Mouse (Mus musculus): Measurements from ENCODE around the gene Tmem87b. TPM values are rescaled to one million over a fixed set of nuclear protein-coding genes. Genes with fewer than 3 reads are reported as not detected.

The Tmem87b gene
- polyA plus RNA-seq, 1 experiment from 2014 or later = 20.4 TPM

- H3K9ac ChIP-seq (ENCODE audit: low read depth, low read length) = no peak overlapping the region
- WGBS (ENCODE audit: insufficient replicate concordance) = 62% methylated on average over 6 of the region's 6 CpGs
- peaks cover 3% of the 10 kb centered on the region; the same call in 1 of the 2 replicates for H3K4me1 ChIP-seq (ENCODE audit: control insufficient read depth, insufficient read depth, low read length)
- no peaks in the 10 kb centered on the region; the same call in 1 of the 2 replicates for H3K27me3 ChIP-seq (ENCODE audit: control insufficient read depth, insufficient read depth, low read length)
- H3K9me3 ChIP-seq (replicated peaks; ENCODE audit: control insufficient read depth, low read length) = no peaks in the 10 kb centered on the region
- no peak overlapping the region for H3K4me3 ChIP-seq (ENCODE audit: low read depth, low read length)
- H3K36me3 ChIP-seq (ENCODE audit: control insufficient read depth, insufficient read depth, low read length) = no peaks in the 10 kb centered on the region
- no peak for ATAC-seq (replicated peaks; ENCODE audit: insufficient number of reproducible peaks, low FRiP score, low TSS enrichment)
- H3K27ac ChIP-seq (ENCODE audit: low read depth, low read length) = no peak overlapping the region
- no peak overlapping the region for H3K4me2 ChIP-seq
These were observed 70.1 kb downstream of the Tmem87b start for GRCm38 (mm10) chr2:128887866-128888550.

DNA sequence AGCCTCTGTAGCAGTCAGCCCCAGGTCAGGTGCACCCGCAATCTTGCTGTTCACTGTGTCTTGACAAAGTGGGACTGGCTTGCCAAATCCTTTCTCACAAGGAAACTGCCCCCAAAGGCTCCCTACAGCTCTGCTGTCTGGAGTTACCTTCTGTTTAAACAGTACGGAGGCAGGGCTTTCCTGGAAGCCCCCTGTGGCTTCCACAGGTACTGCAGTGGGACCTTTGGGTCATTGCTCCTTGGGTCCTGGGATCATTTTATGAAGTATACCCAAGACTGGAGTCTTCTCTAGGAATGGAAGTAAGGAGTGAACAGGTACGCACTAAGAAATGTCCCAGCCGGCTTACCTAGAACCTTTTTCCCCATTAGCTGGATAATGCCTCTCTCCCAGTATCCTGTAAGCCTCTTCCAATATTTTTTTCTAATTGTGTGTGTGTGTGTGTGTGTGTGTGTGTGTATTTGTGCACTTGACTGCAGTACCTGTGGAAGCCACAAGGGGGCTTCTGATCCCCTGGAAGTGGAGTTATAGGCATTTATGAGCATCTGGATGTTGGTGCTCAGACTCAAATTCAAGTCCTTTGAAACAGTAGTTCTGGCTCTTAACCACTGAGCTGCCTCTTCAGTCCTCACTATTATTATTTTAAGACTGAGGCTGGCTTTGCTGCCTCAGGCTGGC, 72.9 kb downstream of the Tmem87b start:
- Histone ChIP-seq H3K27ac (ENCODE audit: low read depth, low read length) (no peak overlapping the region), H3K4me1 (ENCODE audit: control insufficient read depth, insufficient read depth, low read length) (peaks cover 3% of the 10 kb centered on the region; the same call in 1 of the 2 replicates), H3K4me2 (no peak overlapping the region), H3K9me3 (replicated peaks; ENCODE audit: control insufficient read depth, low read length) (no peaks in the 10 kb centered on the region), H3K9ac (ENCODE audit: low read depth, low read length) (no peak overlapping the region), H3K4me3 (ENCODE audit: low read depth, low read length) (no peak overlapping the region), H3K36me3 (ENCODE audit: control insufficient read depth, insufficient read depth, low read length) (no peaks in the 10 kb centered on the region), H3K27me3 (ENCODE audit: control insufficient read depth, insufficient read depth, low read length) (no peaks in the 10 kb centered on the region; the same call in 1 of the 2 replicates)
- ATAC-seq (replicated peaks; ENCODE audit: insufficient number of reproducible peaks, low FRiP score, low TSS enrichment) = no peak
- 83% methylated on average over 4 of the region's 4 CpGs for WGBS (ENCODE audit: insufficient replicate concordance)

DNA sequence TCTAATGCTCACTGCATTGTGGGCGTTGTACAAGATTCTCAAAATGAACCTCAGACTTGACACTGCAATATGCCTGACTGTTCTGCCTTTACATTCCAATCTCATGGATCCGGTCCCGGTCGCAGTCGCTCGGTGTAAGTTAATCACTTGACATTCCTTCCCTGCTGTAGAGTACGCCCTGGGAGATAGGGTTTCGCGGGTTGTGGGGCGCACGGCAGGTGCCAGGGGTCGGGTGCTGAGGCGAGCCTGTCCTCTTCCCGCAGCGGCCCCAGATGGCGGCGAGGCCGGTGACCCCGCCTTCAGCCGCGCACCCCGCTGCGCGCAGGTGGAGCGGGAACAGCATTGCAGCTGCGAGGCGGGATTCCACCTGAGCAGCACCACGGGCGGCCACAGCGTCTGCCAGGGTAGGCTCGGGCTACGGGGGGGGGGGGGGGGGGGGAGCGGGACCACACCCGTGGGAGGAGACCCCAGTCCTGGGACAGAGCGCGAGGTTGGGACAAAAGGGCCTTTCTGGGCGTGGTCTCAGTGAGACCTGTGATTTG, 74.3 kb downstream of the Tmem87b start:
- Histone ChIP-seq H3K4me2 (peak overlapping the region; percentile 87), H3K4me3 (ENCODE audit: low read depth, low read length) (peak overlapping the region; percentile 40), H3K4me1 (ENCODE audit: control insufficient read depth, insufficient read depth, low read length) (peaks cover 3% of the 10 kb centered on the region; the same call in 1 of the 2 replicates), H3K27ac (ENCODE audit: low read depth, low read length) (no peak overlapping the region), H3K27me3 (ENCODE audit: control insufficient read depth, insufficient read depth, low read length) (no peaks in the 10 kb centered on the region; the same call in 1 of the 2 replicates), H3K9me3 (replicated peaks; ENCODE audit: control insufficient read depth, low read length) (no peaks in the 10 kb centered on the region), H3K9ac (ENCODE audit: low read depth, low read length) (peak overlapping the region; percentile 56), H3K36me3 (ENCODE audit: control insufficient read depth, insufficient read depth, low read length) (no peaks in the 10 kb centered on the region)
- WGBS (ENCODE audit: insufficient replicate concordance) = 5% methylated on average over 34 of the region's 37 CpGs
- no peak for ATAC-seq (replicated peaks; ENCODE audit: insufficient number of reproducible peaks, low FRiP score, low TSS enrichment)

GRCm38 (mm10) chr2:128902843-128903242, 84.9 kb downstream of the Tmem87b start:
- no peak overlapping the region for H3K9ac ChIP-seq (ENCODE audit: low read depth, low read length)
- H3K36me3 ChIP-seq (ENCODE audit: control insufficient read depth, insufficient read depth, low read length) = no peaks in the 10 kb centered on the region
- no peak overlapping the region for H3K4me2 ChIP-seq
- H3K27ac ChIP-seq (ENCODE audit: low read depth, low read length) = no peak overlapping the region
- no peak for ATAC-seq (replicated peaks; ENCODE audit: insufficient number of reproducible peaks, low FRiP score, low TSS enrichment)
- no peak overlapping the region for H3K4me3 ChIP-seq (ENCODE audit: low read depth, low read length)
- H3K9me3 ChIP-seq (replicated peaks; ENCODE audit: control insufficient read depth, low read length) = peaks cover 7% of the 10 kb centered on the region
- H3K27me3 ChIP-seq (ENCODE audit: control insufficient read depth, insufficient read depth, low read length) = no peaks in the 10 kb centered on the region
- no peaks in the 10 kb centered on the region for H3K4me1 ChIP-seq (ENCODE audit: control insufficient read depth, insufficient read depth, low read length)
- 80% methylated on average over 6 of the region's 6 CpGs for WGBS (ENCODE audit: insufficient replicate concordance)

DNA sequence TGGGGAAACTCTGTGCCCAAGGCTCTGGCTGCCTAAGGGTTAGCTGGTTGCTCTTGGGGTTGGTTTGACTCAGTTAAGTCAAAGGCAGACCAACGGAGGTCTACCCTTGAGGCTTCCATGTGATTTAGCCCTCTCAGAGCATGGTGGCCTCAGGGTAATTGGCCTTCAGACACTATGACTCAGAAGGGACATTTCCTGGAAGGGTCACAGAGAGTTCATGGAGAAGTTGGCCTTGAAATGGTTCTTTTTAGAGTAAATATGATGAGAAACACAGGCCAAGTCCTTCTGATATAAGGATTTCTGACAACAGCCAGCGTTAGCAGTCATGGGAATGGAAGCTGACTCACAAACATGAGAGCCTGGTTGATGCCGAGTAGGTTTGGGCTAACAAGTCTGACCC, 85.7 kb downstream of the Tmem87b start:
- Histone ChIP-seq H3K27me3 (ENCODE audit: control insufficient read depth, insufficient read depth, low read length) (no peaks in the 10 kb centered on the region), H3K9me3 (replicated peaks; ENCODE audit: control insufficient read depth, low read length) (peaks cover 7% of the 10 kb centered on the region), H3K4me1 (ENCODE audit: control insufficient read depth, insufficient read depth, low read length) (no peaks in the 10 kb centered on the region), H3K27ac (ENCODE audit: low read depth, low read length) (no peak overlapping the region), H3K4me2 (no peak overlapping the region), H3K4me3 (ENCODE audit: low read depth, low read length) (no peak overlapping the region), H3K36me3 (ENCODE audit: control insufficient read depth, insufficient read depth, low read length) (no peaks in the 10 kb centered on the region), H3K9ac (ENCODE audit: low read depth, low read length) (no peak overlapping the region)
- no peak for ATAC-seq (replicated peaks; ENCODE audit: insufficient number of reproducible peaks, low FRiP score, low TSS enrichment)
- 78% methylated on average over 3 of the region's 3 CpGs for WGBS (ENCODE audit: insufficient replicate concordance)

Other genes with a start within 250 kb of the Tmem87b start
- not detected in 2 replicates for gene Spdye4c, start 226.9 kb upstream of the Tmem87b start, polyA plus RNA-seq (2014; fragmentation: Nextera tagmentation; extraction: Ambion mirVana)
- 62.6 and 65.1 TPM in 2 replicates for gene Anapc1, start 130.7 kb upstream of the Tmem87b start, polyA plus RNA-seq (2014; fragmentation: Nextera tagmentation; extraction: Ambion mirVana)
- gene Mertk, start 119.2 kb upstream of the Tmem87b start, polyA plus RNA-seq (2014; fragmentation: Nextera tagmentation; extraction: Ambion mirVana) = 3.9 and 4.1 TPM in 2 replicates
- gene Fbln7, start 44.9 kb downstream of the Tmem87b start, polyA plus RNA-seq (2014; fragmentation: Nextera tagmentation; extraction: Ambion mirVana) = 1.1 and 1.8 TPM in 2 replicates
- gene Zc3h8, start 126.0 kb downstream of the Tmem87b start, polyA plus RNA-seq (2014; fragmentation: Nextera tagmentation; extraction: Ambion mirVana) = 8.4 and 10.1 TPM in 2 replicates
- 0.69 and 0.79 TPM in 2 replicates for gene Zc3h6, start 149.3 kb downstream of the Tmem87b start, polyA plus RNA-seq (2014; fragmentation: Nextera tagmentation; extraction: Ambion mirVana)
- gene Gm10762, start 149.6 kb downstream of the Tmem87b start, polyA plus RNA-seq (2014; fragmentation: Nextera tagmentation; extraction: Ambion mirVana) = 10.0 and 13.3 TPM in 2 replicates
- 0.13 TPM in 1 of 2 replicates, not detected in the other for gene Vinac1, start 230.1 kb downstream of the Tmem87b start, polyA plus RNA-seq (2014; fragmentation: Nextera tagmentation; extraction: Ambion mirVana)
- gene Ttl, start 247.8 kb downstream of the Tmem87b start, polyA plus RNA-seq (2014; fragmentation: Nextera tagmentation; extraction: Ambion mirVana) = 7.4 and 8.5 TPM in 2 replicates

Data from heart, embryonic 11.5 days (tissue).